Mouse (Mus musculus) left cerebral cortex, adult 9 months (tissue): Measurements from ENCODE around the gene Gng7.
A peak's percentile ranks its signal among the peaks of the same experiment; 100 is the strongest.

Experiments used
- DNase-seq, 2 experiments: peaks; one replicate each; pipeline ENCODE4 v3.0.0; 2022; ENCODE audit warnings: low spot score in 2 of 2

The Gng7 gene

DNA sequence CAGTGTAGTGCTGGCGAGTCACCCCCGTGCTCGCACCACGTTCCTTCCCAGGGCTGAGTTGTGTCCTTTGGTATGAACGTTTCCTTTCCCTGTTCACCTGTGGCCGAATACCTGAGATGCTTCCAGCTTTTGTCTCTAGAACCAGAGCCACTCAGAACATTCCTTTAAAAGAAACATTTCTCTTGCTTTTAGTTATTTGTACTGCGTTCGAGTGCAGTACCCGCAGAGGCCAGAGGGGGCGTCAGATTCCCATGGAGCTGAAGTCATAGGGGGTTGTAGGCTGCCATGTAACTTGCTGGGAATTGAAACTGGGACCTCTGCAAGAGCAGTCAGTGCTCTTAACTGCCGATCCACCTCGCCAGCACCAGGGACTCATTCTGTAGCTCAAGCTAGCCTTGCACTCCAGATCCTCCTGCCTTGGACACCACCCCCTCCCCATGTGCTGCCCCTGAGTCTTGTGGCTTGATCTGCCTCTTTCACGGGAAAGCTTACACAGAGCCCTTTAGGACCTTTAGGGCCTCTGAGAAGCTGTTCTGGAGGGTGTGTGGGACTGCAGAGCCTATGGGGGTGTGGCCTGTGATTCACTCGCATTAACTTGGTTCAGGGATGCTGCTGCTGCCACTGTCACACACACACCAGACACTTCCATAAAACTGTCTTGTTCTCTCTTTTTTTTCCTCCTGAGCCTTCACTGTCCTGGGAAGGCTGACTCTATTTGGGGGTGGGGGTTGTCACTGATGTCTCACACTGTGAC lies 67.9 kb downstream of the Gng7 start:
- DNase-seq, result no peak

DNA sequence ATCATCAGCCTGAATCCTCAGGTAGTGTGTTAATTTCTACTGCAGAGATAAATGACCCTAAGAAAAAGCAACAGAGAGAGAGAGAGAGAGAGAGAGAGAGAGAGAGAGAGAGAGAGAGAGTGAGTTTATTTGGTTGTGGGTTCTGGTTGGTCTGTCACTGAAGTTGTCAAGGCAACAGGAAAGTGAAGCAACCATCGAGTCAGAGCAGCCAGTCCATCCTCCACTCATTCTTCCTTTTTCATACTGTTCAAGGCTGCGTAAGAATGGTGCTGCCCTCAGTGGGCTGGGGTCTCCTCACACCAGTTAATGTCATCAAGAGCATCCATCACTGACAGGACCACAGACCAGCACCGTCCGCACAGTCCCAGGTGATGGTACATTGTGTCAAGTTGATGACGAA lies 70.5 kb downstream of the Gng7 start:
- DNase-seq, result no peak

DNA sequence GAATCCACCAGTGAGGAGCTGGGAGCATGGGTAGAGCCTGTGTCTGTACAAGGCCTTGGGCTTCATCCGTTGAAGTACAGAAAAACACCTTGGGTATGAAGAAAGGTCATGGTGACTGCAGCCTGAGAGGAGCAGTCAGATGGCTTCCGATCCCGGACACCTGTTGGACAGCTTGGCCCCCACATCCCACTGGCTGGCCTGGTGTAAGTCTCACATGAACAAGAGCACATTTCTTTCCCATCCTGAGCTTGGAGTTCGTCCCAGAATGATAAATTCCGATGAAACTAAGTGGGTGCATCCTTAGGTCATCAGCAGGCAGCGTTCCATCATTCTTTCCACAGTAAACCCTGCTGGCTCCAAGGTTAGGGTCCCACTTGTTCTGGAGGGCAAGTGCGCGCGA lies 71.0 kb downstream of the Gng7 start:
- no peak for DNase-seq

DNA sequence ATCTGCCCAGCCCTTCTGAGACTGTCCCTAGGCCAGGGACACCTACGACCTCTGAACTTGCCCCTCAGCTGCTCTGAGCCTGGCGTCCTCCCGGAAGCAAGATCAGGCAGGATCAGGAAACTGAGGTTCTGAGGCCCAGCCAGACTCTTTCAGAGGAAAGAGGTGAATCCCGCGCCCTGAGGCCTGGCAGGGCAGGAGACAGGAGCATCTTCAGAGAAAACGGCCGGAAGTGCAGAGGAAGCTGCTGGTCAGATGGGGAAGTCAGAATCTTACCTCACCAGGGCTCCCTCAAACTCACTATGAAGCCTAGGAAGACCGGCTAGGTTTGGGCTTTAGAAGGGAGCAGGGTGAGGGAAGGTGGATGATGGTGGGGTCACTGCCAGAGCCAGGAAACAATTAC lies 71.8 kb downstream of the Gng7 start:
- no peak for DNase-seq

DNA sequence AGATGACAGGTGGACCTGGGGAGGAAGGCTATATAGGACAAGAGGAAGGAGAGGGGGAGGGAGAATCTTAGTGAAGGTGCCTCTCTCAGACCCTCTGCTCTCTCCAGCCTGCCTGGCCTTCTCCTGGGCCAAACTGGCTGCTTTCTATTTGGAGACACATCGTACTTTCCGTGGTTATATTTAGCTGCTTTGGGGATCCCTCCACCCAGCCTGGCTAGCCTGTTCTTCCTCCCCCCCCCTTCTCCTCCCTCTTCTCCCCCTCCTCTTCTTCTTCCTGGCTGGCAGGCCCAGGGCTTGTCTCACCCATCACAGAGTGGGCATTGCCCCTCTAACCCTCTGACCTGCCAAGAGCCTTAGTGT lies 73.8 kb downstream of the Gng7 start:
- no peak for DNase-seq

DNA sequence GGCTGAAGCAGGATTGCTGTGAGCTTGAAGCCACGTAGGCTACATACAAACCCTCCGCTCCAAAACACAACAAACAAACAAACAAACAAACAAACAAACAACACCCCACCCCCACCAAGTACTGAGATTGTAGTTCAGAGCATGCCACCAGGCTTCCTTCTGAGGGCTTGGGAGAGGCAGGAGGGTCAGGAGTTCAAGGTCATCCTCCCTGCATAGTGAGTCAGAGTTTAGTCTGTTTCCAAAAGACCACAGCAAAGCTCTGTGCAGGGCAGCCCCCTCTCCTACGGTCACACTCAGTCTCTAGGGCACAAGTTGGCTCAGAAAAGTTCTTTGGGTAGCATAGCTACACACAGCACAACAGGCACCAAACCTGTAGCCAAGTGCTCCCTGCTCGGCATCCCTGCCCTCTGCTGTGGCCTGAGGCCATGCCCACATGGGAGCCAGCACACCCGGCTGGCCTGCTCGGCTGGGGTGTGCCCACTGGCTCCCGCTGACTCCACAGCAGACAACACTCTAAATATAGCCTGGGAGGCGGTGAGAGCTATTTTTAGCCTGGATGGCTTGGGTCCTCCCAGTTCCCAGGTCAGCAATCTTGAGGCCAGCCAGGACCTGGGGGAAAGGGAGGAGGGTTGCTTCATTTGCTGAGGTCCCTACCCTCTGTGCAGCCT lies 74.3 kb downstream of the Gng7 start:
- no peak for DNase-seq

DNA sequence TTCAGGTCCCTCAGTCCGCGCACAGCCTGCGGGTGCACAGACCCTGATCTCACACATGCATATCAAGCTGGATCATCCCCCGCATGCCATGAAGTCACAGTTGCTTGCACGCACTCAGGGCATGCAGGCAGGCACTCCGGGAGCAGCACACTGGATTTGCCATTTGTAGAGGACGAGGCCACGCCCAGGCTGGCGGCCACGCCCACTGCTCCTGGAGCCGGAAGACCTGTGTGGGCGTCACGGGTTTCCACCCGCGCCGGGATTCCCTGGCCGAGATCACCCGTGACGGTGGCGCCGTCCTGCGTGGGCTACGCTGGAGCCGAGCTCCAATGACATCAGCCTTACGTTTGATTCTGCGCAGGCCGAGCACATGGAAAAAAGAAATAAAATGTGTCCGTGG lies 75.1 kb downstream of the Gng7 start:
- peak; percentile 74 to 82 for DNase-seq

DNA sequence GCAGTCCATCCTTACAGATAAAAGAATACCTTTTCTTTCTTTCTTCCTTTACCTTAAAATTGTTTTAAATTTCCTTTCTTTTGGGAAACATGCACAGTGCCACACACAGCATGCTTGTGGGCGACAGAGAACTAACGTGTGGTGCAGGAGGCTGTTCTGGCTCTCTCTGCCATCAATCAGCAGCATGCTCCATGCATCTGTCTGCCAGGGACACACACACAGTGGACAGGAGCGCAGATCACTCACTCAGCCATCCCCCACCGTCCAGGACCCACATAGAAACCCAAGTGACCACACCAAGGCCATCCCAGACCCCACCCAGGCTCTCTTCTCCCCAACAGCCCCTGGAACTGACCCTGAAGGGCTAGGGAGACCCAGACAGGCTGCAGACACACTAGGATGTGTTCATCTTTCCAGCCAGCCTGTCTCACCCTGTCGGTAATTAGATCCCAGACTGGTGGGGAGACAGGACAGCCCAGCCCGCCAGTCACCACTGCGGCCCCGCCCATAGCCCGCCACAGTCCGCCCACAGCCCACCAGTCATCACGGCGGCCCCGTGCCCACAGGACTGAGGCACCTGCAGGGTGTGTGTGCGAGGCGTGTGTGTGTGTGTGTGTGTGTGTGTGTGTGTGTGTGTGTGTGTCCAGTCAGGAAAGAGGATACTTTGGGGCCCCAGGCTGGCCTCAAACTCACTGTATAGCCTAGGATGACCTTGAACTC lies 75.8 kb downstream of the Gng7 start:
- DNase-seq, result no peak

DNA sequence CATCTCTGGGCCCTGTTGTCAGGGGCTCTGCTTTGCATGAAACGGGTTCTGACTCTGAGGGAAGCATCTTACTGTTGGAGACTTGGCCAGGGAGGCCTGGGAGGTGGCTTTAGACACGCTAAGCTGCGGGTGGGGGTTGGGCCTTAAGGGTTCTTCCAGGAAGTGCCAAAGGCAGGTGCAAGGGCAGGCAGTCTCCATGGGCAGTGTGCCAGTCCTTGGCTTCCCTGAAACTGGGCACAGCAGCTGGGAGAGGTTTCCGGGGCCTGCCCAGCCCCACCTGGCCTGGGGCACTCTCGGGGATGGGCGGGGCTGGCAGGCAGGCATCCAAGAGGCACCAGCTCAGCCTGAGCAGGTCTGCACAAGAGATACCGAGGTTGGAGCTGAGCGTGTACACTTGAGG lies 77.1 kb downstream of the Gng7 start:
- DNase-seq, result no peak

DNA sequence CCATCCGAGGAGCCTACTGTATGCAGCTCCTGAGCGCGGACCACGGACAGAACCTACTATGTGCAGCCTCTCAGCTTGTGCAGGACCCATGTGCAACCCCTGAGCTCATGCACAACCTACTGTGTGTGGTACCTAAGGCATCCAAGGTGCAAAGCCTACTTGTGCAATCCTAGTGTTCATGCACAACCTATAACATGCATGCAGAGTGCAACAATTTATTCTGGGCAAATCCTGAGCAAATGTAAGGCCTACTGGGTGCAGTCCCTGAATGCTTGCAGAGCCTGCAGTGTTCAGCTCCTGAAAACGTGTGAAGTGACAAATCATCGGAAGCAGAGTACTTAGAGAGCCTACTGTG lies 78.0 kb downstream of the Gng7 start:
- DNase-seq, result no peak

DNA sequence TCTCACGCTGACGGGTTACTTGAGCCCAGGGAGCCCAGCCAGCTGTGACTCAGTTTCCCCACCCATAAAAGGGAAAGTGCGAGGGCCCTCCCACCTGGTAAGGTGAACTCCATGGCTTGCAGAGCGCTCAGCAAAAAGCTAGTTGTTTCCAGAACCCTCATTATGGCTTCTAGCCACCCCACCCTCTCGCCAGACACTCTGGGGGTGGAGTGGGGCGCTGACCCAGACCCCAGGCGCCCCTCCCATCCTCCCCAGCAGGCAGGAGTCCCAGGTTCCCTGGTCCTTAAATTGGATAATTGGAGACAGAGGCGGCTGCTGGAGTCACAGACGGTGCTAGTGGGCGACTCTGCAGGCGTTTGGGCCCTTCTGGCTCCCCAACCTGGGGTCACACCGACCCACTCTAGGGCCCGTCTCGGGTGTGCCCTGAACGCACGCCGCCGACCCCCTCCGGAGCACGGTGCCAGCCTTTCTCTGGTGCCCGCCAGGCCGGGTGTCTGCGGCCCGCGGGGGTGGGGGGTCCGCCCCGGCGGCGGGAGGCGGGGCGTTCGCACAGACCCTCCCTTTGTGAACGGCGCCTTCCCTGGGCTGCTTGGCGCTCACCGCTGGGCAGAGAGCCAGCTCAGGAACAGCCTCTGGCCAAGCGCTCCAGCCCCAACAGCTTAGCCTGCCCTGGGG lies 78.5 kb downstream of the Gng7 start:
- DNase-seq, result no peak

DNA sequence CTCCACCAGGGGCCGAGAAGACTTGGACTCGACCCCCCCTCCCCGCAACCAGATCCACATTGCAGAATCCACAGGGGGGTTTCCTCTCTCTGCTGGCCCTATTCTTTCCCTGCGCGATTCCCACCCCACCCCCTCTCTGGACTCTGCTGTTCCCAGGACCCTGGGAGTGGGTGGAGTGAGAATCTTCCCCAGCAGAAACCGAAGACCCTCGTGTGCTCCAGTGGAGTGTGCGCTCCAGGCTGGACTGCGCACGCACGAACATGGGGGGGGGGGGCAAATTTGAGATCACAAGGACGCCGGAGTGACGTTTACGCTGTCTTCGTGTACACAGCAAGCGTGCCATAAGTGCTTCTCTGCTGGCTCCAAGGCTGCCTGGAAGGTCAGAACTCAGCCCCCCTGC lies 79.0 kb downstream of the Gng7 start:
- DNase-seq, result no peak

DNA sequence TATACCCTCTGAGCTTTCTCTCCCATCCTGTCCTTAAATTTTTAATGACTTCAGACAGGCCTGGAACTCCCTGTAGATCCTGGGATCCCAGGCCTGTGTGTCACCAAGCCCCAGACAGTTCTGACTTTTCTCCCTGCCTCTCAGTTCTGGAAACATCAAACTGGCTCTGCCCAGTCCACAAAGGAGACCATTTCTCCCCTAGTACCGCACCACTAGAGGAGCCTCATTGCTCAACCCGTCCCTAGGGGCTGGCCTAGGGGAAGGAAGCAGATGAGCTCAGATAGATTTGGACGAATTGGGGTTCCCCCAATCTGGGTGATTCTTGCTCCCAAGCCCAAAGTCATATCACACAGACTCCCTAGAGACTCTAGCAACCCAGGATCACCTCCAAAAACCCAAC lies 79.5 kb downstream of the Gng7 start:
- no peak for DNase-seq

DNA sequence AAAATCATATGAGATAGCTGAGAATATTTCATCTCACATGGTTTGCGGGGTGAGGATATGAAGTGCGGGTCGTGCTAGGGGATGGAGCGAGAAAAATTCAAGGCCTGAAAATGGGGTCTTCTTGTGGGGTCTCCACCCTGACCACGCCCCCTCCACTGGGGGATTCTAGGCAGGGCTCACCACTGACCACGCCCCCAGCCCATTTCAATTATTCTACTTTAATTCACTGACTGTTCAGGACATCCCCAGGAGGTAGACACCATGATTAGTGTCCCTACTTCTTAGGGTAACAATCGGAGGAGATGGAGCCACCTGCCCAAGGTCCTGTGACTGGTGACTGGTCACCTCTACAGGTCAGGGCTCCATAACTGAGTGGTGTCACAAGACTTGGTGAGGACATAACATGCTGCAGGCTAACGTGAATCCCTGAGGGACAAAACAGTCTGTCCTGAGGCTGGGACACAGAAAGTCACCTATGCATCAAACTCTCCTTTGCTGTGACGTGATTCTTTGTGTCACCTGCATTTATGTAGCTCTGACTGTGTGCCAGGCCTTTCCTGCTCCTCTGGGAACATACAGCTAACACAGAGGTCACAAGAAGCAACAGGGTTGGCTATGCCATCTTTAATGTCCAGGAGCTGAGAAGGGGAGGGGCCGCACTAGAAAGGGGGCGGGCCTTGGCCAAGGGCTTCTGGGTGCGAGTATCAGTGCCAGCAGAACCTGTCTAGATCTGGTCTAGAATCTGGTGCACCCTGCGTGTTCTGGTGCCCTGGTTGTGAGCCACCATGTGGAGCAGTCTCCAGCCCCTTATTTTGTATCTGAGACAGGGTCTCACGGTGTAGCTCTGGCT lies 80.4 kb downstream of the Gng7 start:
- no peak for DNase-seq

DNA sequence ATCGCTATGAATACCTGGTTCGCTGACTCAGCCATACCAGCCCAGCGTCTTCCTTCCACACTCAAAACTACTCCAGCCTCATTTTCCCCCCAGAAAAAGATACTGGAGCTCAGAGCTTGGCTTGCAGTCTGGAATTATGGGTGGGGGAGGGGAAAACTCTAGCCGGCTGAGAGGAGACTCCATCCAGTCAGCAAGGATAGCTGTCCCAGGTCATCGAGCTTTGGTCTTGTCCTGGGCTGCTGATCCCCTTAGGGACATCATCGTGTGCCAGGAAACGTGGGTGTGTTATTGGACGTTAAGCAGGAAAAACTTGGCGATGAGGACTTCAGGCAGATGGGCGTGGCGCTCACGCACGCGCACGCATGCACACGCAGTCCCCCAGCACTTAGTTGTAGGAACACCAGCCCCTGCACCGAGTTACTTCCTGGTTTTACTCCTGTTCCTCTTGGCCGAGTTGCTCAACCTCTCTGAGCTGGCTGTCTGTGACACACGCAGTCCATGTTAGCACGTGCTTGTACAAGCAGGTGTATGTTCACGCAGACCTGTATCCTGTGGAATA lies 81.2 kb downstream of the Gng7 start:
- DNase-seq, result no peak

DNA sequence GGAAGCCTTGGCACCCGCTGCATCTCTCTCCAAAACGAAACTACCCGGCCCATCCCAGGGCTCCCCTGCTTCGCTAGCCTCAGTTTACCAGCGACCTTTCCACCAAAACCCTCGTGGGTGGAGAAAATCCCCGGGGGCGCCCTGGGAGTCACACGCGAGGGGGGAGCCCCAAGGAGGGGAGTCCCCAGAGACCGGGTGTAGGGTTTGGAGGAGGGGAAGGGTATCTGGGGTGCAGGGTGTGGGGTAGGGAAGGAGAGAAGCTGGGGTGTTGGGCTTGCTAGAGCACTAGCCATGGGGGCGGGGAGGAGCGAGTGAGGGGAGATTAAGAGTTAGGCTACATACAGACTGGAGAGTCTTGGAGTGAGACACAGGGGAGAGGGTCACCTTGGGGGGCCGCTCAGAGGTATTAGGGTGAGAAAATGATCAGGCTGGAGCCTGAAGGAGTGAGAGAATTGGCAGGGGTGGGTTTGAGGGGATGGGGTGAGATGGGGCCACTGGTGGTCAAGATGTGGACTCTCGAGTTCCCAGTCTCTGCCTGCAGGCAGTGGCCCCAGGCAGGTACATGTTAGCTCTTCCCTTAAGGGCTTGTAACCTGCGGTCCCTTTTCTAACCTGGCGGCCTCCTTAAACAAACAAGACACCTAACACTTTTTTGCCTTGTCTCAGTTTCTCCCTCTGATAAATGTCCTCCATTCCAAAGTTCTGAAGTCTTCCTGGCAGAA lies 81.9 kb downstream of the Gng7 start:
- no peak for DNase-seq

DNA sequence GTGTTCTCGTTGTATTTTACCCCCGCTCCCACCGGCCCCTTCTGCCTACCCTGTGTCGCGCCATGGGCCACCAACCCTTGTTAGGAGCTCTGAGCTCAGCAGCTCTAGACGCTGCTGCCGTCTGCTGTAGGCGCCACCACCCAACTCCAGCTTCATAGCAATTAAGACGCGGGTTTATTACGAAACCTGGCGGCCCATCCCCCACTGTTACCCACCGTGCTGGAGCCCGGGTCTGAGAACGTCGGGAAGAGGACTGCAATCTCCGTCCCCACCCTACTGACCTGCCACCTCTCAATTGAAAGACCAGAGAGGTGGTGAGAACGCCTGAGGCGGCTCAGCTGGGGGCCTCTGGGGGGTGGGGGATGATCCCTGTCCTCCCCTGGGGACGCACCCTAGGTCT lies 82.5 kb downstream of the Gng7 start:
- DNase-seq, result no peak

DNA sequence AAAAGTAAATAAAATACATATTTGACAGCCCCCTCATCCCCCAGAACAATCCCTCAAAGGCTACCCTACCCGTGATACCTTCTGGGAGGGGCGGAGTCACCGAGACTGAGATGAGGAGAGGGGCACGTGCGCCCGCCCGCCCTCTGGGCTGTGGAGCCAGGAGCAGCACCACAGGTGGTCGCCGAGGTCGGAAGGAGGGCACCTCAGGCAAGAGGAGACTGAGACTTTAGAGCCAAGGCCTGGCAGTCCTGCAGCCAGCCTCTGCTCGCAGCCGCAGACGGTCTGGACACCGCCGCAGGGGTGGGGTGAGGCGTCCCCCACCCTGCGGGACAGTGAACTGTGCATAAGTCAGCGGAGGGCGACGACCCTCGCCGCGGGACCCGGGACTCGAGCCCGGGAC lies 83.0 kb downstream of the Gng7 start:
- DNase-seq, result no peak

DNA sequence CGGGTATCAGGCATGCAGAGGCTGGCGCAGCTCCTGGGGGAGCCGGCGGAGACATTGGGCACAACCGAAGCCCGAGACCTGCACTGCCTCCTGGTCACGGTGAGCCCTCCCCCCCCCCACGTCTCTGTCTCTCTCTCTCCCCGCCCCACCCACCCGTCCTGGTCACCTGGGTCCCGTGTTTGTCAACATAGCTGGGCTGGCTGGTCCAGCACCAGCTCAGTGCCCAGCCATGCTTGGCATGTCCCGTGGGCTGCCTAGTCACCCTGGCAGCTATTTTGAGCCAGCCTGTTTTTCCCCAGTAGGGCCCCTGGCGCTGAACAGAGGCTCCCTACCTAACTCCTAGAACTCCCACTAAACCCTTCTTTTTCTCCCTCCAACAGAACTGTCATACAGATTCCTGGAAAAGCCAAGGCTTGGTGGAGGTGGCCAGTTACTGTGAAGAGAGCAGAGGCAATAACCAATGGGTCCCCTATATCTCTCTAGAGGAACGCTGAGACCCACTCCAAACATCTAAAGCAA lies 83.5 kb downstream of the Gng7 start:
- DNase-seq, result no peak

DNA sequence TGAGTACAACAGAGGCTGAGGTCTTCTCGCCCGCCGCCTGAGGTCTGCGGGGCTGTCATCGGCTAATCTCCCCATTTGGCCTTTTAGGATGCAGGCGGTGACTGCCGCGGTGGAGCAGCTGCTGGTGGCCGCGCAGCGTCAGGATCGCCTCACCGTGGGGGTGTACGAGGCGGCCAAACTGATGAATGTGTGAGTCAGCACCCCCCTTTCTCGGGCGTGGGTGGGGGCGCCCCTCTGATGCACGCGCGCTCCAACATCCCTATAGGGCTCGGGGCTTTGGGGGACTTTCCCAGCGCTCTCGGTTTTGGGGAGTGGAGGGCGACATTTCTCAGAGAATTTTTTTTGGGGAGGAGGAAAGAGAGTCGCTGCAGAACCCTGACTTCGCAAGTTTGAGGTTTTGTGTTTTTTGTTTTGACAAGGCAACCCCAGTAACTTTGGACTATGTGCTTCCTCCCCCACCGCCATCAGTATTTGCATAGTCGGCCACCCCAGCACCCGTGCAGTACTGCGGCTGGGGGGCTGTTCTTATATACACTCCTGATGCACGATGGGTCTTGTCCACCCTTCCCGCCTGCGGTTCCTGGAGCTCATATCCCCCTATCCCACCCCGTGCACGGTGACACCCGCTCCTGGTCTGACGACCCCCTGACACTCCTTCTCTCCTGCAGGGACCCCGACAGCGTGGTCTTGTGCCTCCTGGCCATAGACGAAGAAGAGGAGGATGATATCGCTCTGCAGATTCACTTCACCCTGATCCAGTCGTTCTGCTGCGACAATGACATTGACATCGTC lies 84.2 kb downstream of the Gng7 start:
- peak in 1 of 2 experiments; percentile 59 for DNase-seq
